Mouse (Mus musculus): ENCODE measurements around the gene Emsy.
A peak's percentile ranks its signal among the peaks of the same experiment; 100 is the strongest.

Emsy gene

GRCm38 (mm10) chr7:98577461-98577860, 79.1 kb downstream of the Emsy start:
- no peak for DNase-seq (ENCODE audit: low spot score in 2 of 2)

- no peak for DNase-seq (ENCODE audit: low spot score in 2 of 2)
Measured at GRCm38 (mm10) chr7:98575651-98576239, 80.8 kb downstream of the Emsy start.

- DNase-seq (ENCODE audit: low spot score in 2 of 2), result no peak
Measured at GRCm38 (mm10) chr7:98574771-98575191, 81.8 kb downstream of the Emsy start.

GRCm38 (mm10) chr7:98574271-98574670, 82.3 kb downstream of the Emsy start:
- no peak for DNase-seq (ENCODE audit: low spot score in 2 of 2)

- peak; percentile 30 to 53 for DNase-seq (ENCODE audit: low spot score in 2 of 2)
Measured at GRCm38 (mm10) chr7:98573231-98573781, 83.3 kb downstream of the Emsy start.

GRCm38 (mm10) chr7:98572223-98572868, 84.2 kb downstream of the Emsy start:
- DNase-seq (ENCODE audit: low spot score in 2 of 2), result no peak

GRCm38 (mm10) chr7:98570824-98571505, 85.6 kb downstream of the Emsy start:
- DNase-seq (ENCODE audit: low spot score in 2 of 2), result no peak

- no peak for DNase-seq (ENCODE audit: low spot score in 2 of 2)
Measured at GRCm38 (mm10) chr7:98567056-98567455, 89.5 kb downstream of the Emsy start.

GRCm38 (mm10) chr7:98564607-98565364, 91.8 kb downstream of the Emsy start:
- no peak for DNase-seq (ENCODE audit: low spot score in 2 of 2)

- no peak for DNase-seq (ENCODE audit: low spot score in 2 of 2)
Measured at GRCm38 (mm10) chr7:98563991-98564390, 92.6 kb downstream of the Emsy start.

GRCm38 (mm10) chr7:98562966-98563365, 93.6 kb downstream of the Emsy start:
- no peak for DNase-seq (ENCODE audit: low spot score in 2 of 2)

- DNase-seq (ENCODE audit: low spot score in 2 of 2), result no peak
Measured at GRCm38 (mm10) chr7:98562186-98562585, 94.4 kb downstream of the Emsy start.

GRCm38 (mm10) chr7:98561556-98562164, 94.9 kb downstream of the Emsy start:
- no peak for DNase-seq (ENCODE audit: low spot score in 2 of 2)

- DNase-seq (ENCODE audit: low spot score in 2 of 2), result no peak
Measured at GRCm38 (mm10) chr7:98558128-98558921, 98.3 kb downstream of the Emsy start.

GRCm38 (mm10) chr7:98556767-98557394, 99.7 kb downstream of the Emsy start:
- DNase-seq (ENCODE audit: low spot score in 2 of 2), result no peak

GRCm38 (mm10) chr7:98551041-98551440, 105.5 kb downstream of the Emsy start:
- no peak for DNase-seq (ENCODE audit: low spot score in 2 of 2)

- no peak for DNase-seq (ENCODE audit: low spot score in 2 of 2)
Measured at GRCm38 (mm10) chr7:98550596-98550995, 106.0 kb downstream of the Emsy start.

- DNase-seq (ENCODE audit: low spot score in 2 of 2), result no peak
Measured at GRCm38 (mm10) chr7:98548839-98549238, 107.7 kb downstream of the Emsy start.

- DNase-seq (ENCODE audit: low spot score in 2 of 2), result no peak
Measured at GRCm38 (mm10) chr7:98544556-98544955, 112.0 kb downstream of the Emsy start.

GRCm38 (mm10) chr7:98543853-98544370, 112.7 kb downstream of the Emsy start:
- no peak for DNase-seq (ENCODE audit: low spot score in 2 of 2)

Data from right cerebral cortex, postnatal 36 days (tissue).